Comparison of ENCODE assay signal across 8 mouse cellular contexts in the genomic region with DNA sequence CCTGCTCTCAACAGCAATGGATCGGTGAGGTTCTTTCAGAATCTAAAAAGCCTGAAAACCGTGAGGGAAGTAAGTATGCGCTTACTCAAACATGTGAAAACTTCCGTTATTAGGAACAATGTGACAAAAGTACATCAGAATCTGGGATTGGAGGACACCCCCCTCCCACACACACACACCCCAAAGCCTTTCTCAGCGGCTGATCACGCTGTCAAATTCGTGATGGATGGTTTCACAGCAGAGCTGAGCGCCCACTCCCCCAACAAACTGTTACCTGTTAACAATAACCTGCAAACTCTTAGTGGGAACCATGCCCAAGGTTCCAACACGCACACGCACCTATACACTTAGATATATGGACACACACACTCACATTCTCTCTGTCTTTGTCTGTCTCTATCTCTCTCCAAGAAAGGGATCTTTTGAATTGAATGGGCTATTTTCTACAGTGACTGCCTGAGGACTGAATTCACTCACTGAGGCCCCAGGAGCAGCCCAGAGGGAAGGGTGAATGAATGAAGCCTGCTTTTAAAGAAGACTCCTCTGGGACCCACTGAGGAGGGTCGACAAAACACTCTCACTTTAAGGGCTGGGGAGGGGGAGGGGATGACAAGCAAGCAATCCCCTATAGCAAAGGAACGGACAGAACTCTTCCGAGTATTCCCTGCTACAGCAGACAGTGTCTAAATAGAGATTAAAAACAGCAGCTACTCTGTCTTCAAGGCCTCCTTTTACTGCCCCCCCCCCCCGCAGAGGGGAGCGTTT. TPM values are rescaled to one million over a fixed set of nuclear protein-coding genes. Genes with fewer than 3 reads are reported as not detected.
DNase-seq lines count a peak whose midpoint lies in the region; ATAC-seq and TF ChIP-seq lines count a peak whose summit lies in the region.

No protein-coding gene starts in this region.

- H3K9ac ChIP-seq in liver, adult 2 months (ENCODE audit: low read depth, low read length) = peak overlapping the region; percentile 93
- H3K9ac ChIP-seq in limb, embryonic 14.5 days (ENCODE audit: low read depth, low read length, severe bottlenecking) = peak overlapping the region; percentile 83

- H3K36me3 ChIP-seq in liver, adult 2 months (ENCODE audit: control insufficient read depth, insufficient read depth, low read length) = peaks cover 21% of the 10 kb centered on the region
- H3K36me3 ChIP-seq in limb, embryonic 14.5 days (ENCODE audit: control insufficient read depth, insufficient read depth, low read length) = peaks cover 27% of the 10 kb centered on the region

- no peak for TF ChIP-seq POLR2A in liver, adult 2 months (IDR thresholded peaks at IDR 0.05; ENCODE audit: extremely low read depth, insufficient read depth, low read length)
- TF ChIP-seq POLR2A in embryonic fibroblast, embryonic 13.5 days (IDR thresholded peaks at IDR 0.05; ENCODE audit: low read depth, low read length) = no peak
- no peak for TF ChIP-seq POLR2A in limb, embryonic 14.5 days (IDR thresholded peaks at IDR 0.05; ENCODE audit: borderline replicate concordance, extremely low read depth, insufficient read depth, insufficient read length)

- 42% methylated on average over 15 of the region's 15 CpGs for WGBS in liver, adult 2 months
- WGBS in limb, embryonic 14.5 days = 11% methylated on average over 15 of the region's 15 CpGs

- no peaks in the 10 kb centered on the region for H3K9me3 ChIP-seq in limb, embryonic 14.5 days (ENCODE audit: control insufficient read depth, low read length)

- H3K4me1 ChIP-seq in liver, adult 2 months (ENCODE audit: control insufficient read depth, insufficient read depth, low read length) = peaks cover 36% of the 10 kb centered on the region
- peaks cover 12% of the 10 kb centered on the region; the same call in 1 of the 2 replicates for H3K4me1 ChIP-seq in embryonic fibroblast, embryonic 13.5 days (ENCODE audit: control insufficient read depth, insufficient read depth, low read length)
- H3K4me1 ChIP-seq in limb, embryonic 14.5 days (ENCODE audit: control insufficient read depth, insufficient read depth, low read length) = peaks cover 20% of the 10 kb centered on the region

- no peak for ATAC-seq in limb, embryonic 14.5 days (ENCODE audit: low FRiP score, low read depth)
- no peak for ATAC-seq in megakaryocyte progenitor cell, adult 5-6 weeks (replicated peaks; ENCODE audit: poor library complexity)

- no peak for TF ChIP-seq CTCF in liver, adult 2 months (IDR thresholded peaks at IDR 0.05; ENCODE audit: low read depth, low read length)
- no peak for TF ChIP-seq CTCF in embryonic fibroblast, embryonic 13.5 days (IDR thresholded peaks at IDR 0.05; ENCODE audit: borderline replicate concordance, insufficient read depth, low read length)

- DNase-seq in liver, adult 2 months (ENCODE audit: extremely low read depth, low read depth, low spot score) = no peak
- no peak for DNase-seq in liver
- DNase-seq in limb, embryonic 14.5 days (ENCODE audit: low spot score) = no peak
- DNase-seq in retina, embryonic 14.5 days (ENCODE audit: low spot score) = peak; percentile 6
- DNase-seq in spleen, postnatal 14 days (ENCODE audit: low spot score in 2 of 2) = no peak
- DNase-seq in Muller cell, postnatal 12 days (ENCODE audit: inconsistent ontology term) = no peak

- H3K79me2 ChIP-seq in liver, adult 2 months (ENCODE audit: control insufficient read depth, insufficient read depth, low read length) = peaks cover 20% of the 10 kb centered on the region; the same call in 1 of the 2 replicates

- H3K4me2 ChIP-seq in limb, embryonic 14.5 days (replicated peaks; ENCODE audit: low read depth, low read length, severe bottlenecking) = peak overlapping the region; percentile 88

- peak overlapping the region; percentile 86 for H3K4me3 ChIP-seq in liver, adult 2 months (ENCODE audit: insufficient read depth, low read depth, low read length)
- H3K4me3 ChIP-seq in embryonic fibroblast, embryonic 13.5 days (ENCODE audit: insufficient read depth, low read length) = peak overlapping the region; percentile 93
- peak overlapping the region; percentile 83 for H3K4me3 ChIP-seq in limb, embryonic 14.5 days (replicated peaks; ENCODE audit: low read length)

- H3K27ac ChIP-seq in liver, adult 2 months (replicated peaks; ENCODE audit: insufficient read depth, low read depth, low read length) = peak overlapping the region; percentile 71; the same call in 1 of the 2 replicates
- no peak overlapping the region for H3K27ac ChIP-seq in embryonic fibroblast, embryonic 13.5 days (ENCODE audit: insufficient read depth, low read length)
- no peak overlapping the region for H3K27ac ChIP-seq in limb, embryonic 14.5 days (replicated peaks; ENCODE audit: low read depth, low read length)

- no peaks in the 10 kb centered on the region for H3K27me3 ChIP-seq in liver, adult 2 months (ENCODE audit: control insufficient read depth, insufficient read depth, low read length)
- H3K27me3 ChIP-seq in limb, embryonic 14.5 days (ENCODE audit: control insufficient read depth, insufficient read depth, low read length) = no peaks in the 10 kb centered on the region

RNA-seq across cellular contexts. Expression of a gene that starts 1.6 kb away (rescaled TPM):
- total RNA-seq in liver, adult 2 months (2014; rRNA removed) = 205 and 272 TPM in 2 replicates
- 118 and 124 TPM in 2 replicates for polyA plus RNA-seq in liver, adult 2 months (2012; rRNA removed)
- 111 and 143 TPM in 2 replicates for polyA plus RNA-seq in embryonic fibroblast, embryonic 13.5 days (2011; ENCODE audit: insufficient read length, low read depth, missing spikeins)
- polyA plus RNA-seq in limb, embryonic 14.5 days (2012; rRNA removed) = 108 and 118 TPM in 2 replicates
- polyA plus RNA-seq in limb, embryonic 14.5 days (2014; fragmentation: Nextera tagmentation; extraction: Ambion mirVana) = 156 and 159 TPM in 2 replicates
- total RNA-seq in megakaryocyte progenitor cell, adult 5-6 weeks (2015) = 80.4 and 81.7 TPM in 2 replicates
- 89.1 and 101 TPM in 2 replicates for total RNA-seq in megakaryocyte progenitor cell, adult 5-6 weeks (2017)

RNA-seq across cellular contexts. Expression of a gene that starts 19.2 kb away (rescaled TPM):
- 0.28 and 0.40 TPM in 2 replicates for total RNA-seq in liver, adult 2 months (2014; rRNA removed)
- 0.04 and 0.05 TPM in 2 replicates for polyA plus RNA-seq in liver, adult 2 months (2012; rRNA removed)
- polyA plus RNA-seq in embryonic fibroblast, embryonic 13.5 days (2011; ENCODE audit: insufficient read length, low read depth, missing spikeins) = 0.20 TPM in 1 of 2 replicates, not detected in the other
- 0.42 and 0.55 TPM in 2 replicates for polyA plus RNA-seq in limb, embryonic 14.5 days (2012; rRNA removed)
- 0.14 and 0.40 TPM in 2 replicates for polyA plus RNA-seq in limb, embryonic 14.5 days (2014; fragmentation: Nextera tagmentation; extraction: Ambion mirVana)
- 0.05 TPM in 1 of 2 replicates, not detected in the other for total RNA-seq in megakaryocyte progenitor cell, adult 5-6 weeks (2015)
- 0.04 and 0.30 TPM in 2 replicates for total RNA-seq in megakaryocyte progenitor cell, adult 5-6 weeks (2017)

RNA-seq across cellular contexts. Expression of a gene that starts 48.5 kb away (rescaled TPM):
- total RNA-seq in liver, adult 2 months (2014; rRNA removed) = 10.1 and 11.6 TPM in 2 replicates
- 11.0 and 17.3 TPM in 2 replicates for polyA plus RNA-seq in liver, adult 2 months (2012; rRNA removed)
- 10.1 and 10.6 TPM in 2 replicates for polyA plus RNA-seq in embryonic fibroblast, embryonic 13.5 days (2011; ENCODE audit: insufficient read length, low read depth, missing spikeins)
- 15.9 and 17.0 TPM in 2 replicates for polyA plus RNA-seq in limb, embryonic 14.5 days (2012; rRNA removed)
- 21.3 and 26.0 TPM in 2 replicates for polyA plus RNA-seq in limb, embryonic 14.5 days (2014; fragmentation: Nextera tagmentation; extraction: Ambion mirVana)
- 6.9 and 8.2 TPM in 2 replicates for total RNA-seq in megakaryocyte progenitor cell, adult 5-6 weeks (2015)
- total RNA-seq in megakaryocyte progenitor cell, adult 5-6 weeks (2017) = 16.2 and 21.7 TPM in 2 replicates

RNA-seq across cellular contexts. Expression of a gene that starts 53.7 kb away (rescaled TPM):
- 6.9 and 7.6 TPM in 2 replicates for total RNA-seq in liver, adult 2 months (2014; rRNA removed)
- polyA plus RNA-seq in liver, adult 2 months (2012; rRNA removed) = 1.1 and 1.6 TPM in 2 replicates
- polyA plus RNA-seq in embryonic fibroblast, embryonic 13.5 days (2011; ENCODE audit: insufficient read length, low read depth, missing spikeins) = 20.9 and 21.4 TPM in 2 replicates
- 5.5 and 5.8 TPM in 2 replicates for polyA plus RNA-seq in limb, embryonic 14.5 days (2012; rRNA removed)
- 11.5 and 12.5 TPM in 2 replicates for polyA plus RNA-seq in limb, embryonic 14.5 days (2014; fragmentation: Nextera tagmentation; extraction: Ambion mirVana)
- 9.8 and 14.0 TPM in 2 replicates for total RNA-seq in megakaryocyte progenitor cell, adult 5-6 weeks (2015)
- 17.2 and 24.1 TPM in 2 replicates for total RNA-seq in megakaryocyte progenitor cell, adult 5-6 weeks (2017)
